Mouse (Mus musculus) CH12.LX (cell line): Measurements from ENCODE around the gene Banf1. TPM values are rescaled to one million over a fixed set of nuclear protein-coding genes. Genes with fewer than 3 reads are reported as not detected.

ENCODE experiments used
- DNase-seq: peaks from one replicate; pipeline ENCODE4 v3.0.0-alpha.2; 2013; ENCODE audit errors: extremely low read depth
- H3K27ac ChIP-seq: 2 replicates; pipeline ENCODE4 v1.5.1; 2012; ENCODE audit warnings: low read depth, mild to moderate bottlenecking, control low read depth, moderate library complexity; ENCODE audit not compliant: insufficient read depth
- H3K27me3 ChIP-seq: replicated peaks from 2 replicates; pipeline ENCODE3; 2012; ENCODE audit warnings: inconsistent platforms
- H3K36me3 ChIP-seq, 2 experiments: replicated peaks in 1 of 2; 2 replicates each; pipeline versions ENCODE3 to v1.6.1; 2012; ENCODE audit warnings: inconsistent platforms in 1 of 2, low read length in 1 of 2, mild to moderate bottlenecking in 1 of 2, mixed read lengths in 1 of 2, moderate library complexity in 1 of 2; ENCODE audit not compliant: control insufficient read depth in 1 of 2, insufficient read depth in 1 of 2
- H3K4me1 ChIP-seq, 2 experiments: 2 replicates each; pipeline ENCODE4 v1.6.1; 2012; ENCODE audit warnings: inconsistent platforms in 1 of 2, moderate library complexity in 1 of 2; ENCODE audit not compliant: insufficient read depth in 2 of 2, control insufficient read depth in 1 of 2
- H3K4me2 ChIP-seq: 2 replicates; pipeline ENCODE4 v1.6.1; 2012; ENCODE audit warnings: low read depth, mild to moderate bottlenecking, control low read depth; ENCODE audit not compliant: poor library complexity, insufficient read depth, severe bottlenecking
- H3K4me3 ChIP-seq, 3 experiments: fragments of 150-350 bp in 1 of 3; sonication (generic) in 1 of 3; replicated peaks in 1 of 3; 2 replicates each; pipeline versions ENCODE3 to v1.5.1; 2011 to 2012; ENCODE audit warnings: low read depth in 2 of 3, low read length in 2 of 3, mild to moderate bottlenecking in 2 of 3, moderate library complexity in 2 of 3, control low read depth in 1 of 3, improper control_type of control experiment in 1 of 3, inconsistent platforms in 1 of 3, mixed read lengths in 1 of 3; ENCODE audit not compliant: poor library complexity in 1 of 3
- H3K79me2 ChIP-seq: replicated peaks from 2 replicates; pipeline ENCODE4 v1.6.1; 2012; ENCODE audit warnings: mild to moderate bottlenecking, moderate library complexity; ENCODE audit not compliant: control insufficient read depth, poor library complexity, insufficient read depth, severe bottlenecking; ENCODE audit errors: extremely low read depth
- H3K9ac ChIP-seq: 2 replicates; pipeline ENCODE4 v1.6.1; 2012; ENCODE audit warnings: low read depth, mild to moderate bottlenecking, control low read depth, moderate library complexity; ENCODE audit not compliant: insufficient read depth
- H3K9me3 ChIP-seq: replicated peaks from 2 replicates; pipeline ENCODE3; 2012; ENCODE audit warnings: low read length, inconsistent platforms, mixed read lengths
- BHLHE40 ChIP-seq: IDR thresholded peaks from 2 replicates; pipeline ENCODE4 v1.6.1; 2011; ENCODE audit warnings: mild to moderate bottlenecking, low read depth, low read length, improper control_type of control experiment
- CTCF ChIP-seq, 2 experiments: IDR thresholded peaks in 1 of 2; conservative IDR thresholded peaks in 1 of 2; 2 replicates each; pipeline ENCODE4 v1.5.1; 2011 to 2012; ENCODE audit warnings: low read depth in 2 of 2, low read length in 2 of 2, improper control_type of control experiment in 1 of 2, inconsistent platforms in 1 of 2, mild to moderate bottlenecking in 1 of 2, moderate library complexity in 1 of 2
- E2F4 ChIP-seq: IDR thresholded peaks from 2 replicates; pipeline ENCODE4 v1.6.1; 2011; ENCODE audit warnings: low read depth, low read length, improper control_type of control experiment; ENCODE audit not compliant: insufficient replicate concordance
- ELF1 ChIP-seq: IDR thresholded peaks from 2 replicates; pipeline ENCODE4 v1.6.1; 2014; ENCODE audit warnings: low read depth, mild to moderate bottlenecking, inconsistent platforms, low read length, improper control_type of control experiment
- EP300 ChIP-seq: IDR thresholded peaks from 2 replicates; pipeline ENCODE4 v1.6.1; 2011; ENCODE audit warnings: low read length, improper control_type of control experiment
- HCFC1 ChIP-seq: IDR thresholded peaks from 2 replicates; pipeline ENCODE4 v1.6.1; 2012; ENCODE audit warnings: low read depth, mild to moderate bottlenecking, inconsistent platforms, low read length, improper control_type of control experiment
- IRF4 ChIP-seq: IDR thresholded peaks from 2 replicates; pipeline ENCODE4 v1.6.1; 2014; ENCODE audit warnings: low read depth, mild to moderate bottlenecking, inconsistent platforms, low read length, improper control_type of control experiment
- MAFK ChIP-seq: IDR thresholded peaks from 2 replicates; pipeline ENCODE4 v1.6.1; 2011; ENCODE audit warnings: low read length, improper control_type of control experiment; ENCODE audit not compliant: insufficient replicate concordance
- MXI1 ChIP-seq: IDR thresholded peaks from 2 replicates; pipeline ENCODE4 v1.6.1; 2011; ENCODE audit warnings: mild to moderate bottlenecking, low read depth, low read length, improper control_type of control experiment
- POLR2A ChIP-seq: IDR thresholded peaks from 2 replicates; pipeline ENCODE4 v1.6.1; 2011; ENCODE audit warnings: low read depth, mild to moderate bottlenecking, improper control_type of control experiment, low read length
- POLR2AphosphoS2 ChIP-seq: IDR thresholded peaks from 2 replicates; pipeline ENCODE4 v1.6.1; 2011; ENCODE audit warnings: low read depth, low read length, improper control_type of control experiment
- RCOR1 ChIP-seq: conservative IDR thresholded peaks from 2 replicates; pipeline ENCODE4 v1.6.1; 2012; ENCODE audit warnings: low read depth, mild to moderate bottlenecking, inconsistent platforms, low read length, improper control_type of control experiment
- SMC3 ChIP-seq: IDR thresholded peaks from 2 replicates; pipeline ENCODE4 v1.6.1; 2011; ENCODE audit warnings: low read depth, low read length, improper control_type of control experiment
- TCF12 ChIP-seq: IDR thresholded peaks from 2 replicates; pipeline ENCODE4 v1.6.1; 2014; ENCODE audit warnings: low read depth, mild to moderate bottlenecking, inconsistent platforms, low read length, improper control_type of control experiment
- USF2 ChIP-seq: conservative IDR thresholded peaks from 2 replicates; pipeline ENCODE4 v1.6.1; 2011; ENCODE audit warnings: low read depth, low read length, improper control_type of control experiment
- ZKSCAN1 ChIP-seq: IDR thresholded peaks from 2 replicates; pipeline ENCODE4 v1.6.1; 2012; ENCODE audit warnings: low read depth, inconsistent platforms, low read length, improper control_type of control experiment, borderline replicate concordance
- ZMIZ1 ChIP-seq: IDR thresholded peaks from 2 replicates; pipeline ENCODE4 v1.6.1; 2012; ENCODE audit warnings: low read depth, mild to moderate bottlenecking, inconsistent platforms, low read length, improper control_type of control experiment
- dilution Hi-C: fragments of 300-500 bp; cut with MboI; formaldehyde crosslinking; loops from 2 replicates; pipeline ENCODE4 v1.14.3; 2020; ENCODE audit warnings: low sequenced_read_pairs; ENCODE audit not compliant: extremely low pct_unique_long_range_greater_than_20kb, extremely low pct_ligation_motif_present
- in situ Hi-C: fragments of 300-500 bp; cut with MboI; formaldehyde crosslinking; loops from 3 replicates; pipeline ENCODE4 v1.14.3; 2019; ENCODE audit warnings: low sequenced_read_pairs, low pct_ligation_motif_present, low pct_unique_long_range_greater_than_20kb, mixed read lengths
- polyA plus RNA-seq: library from polyadenylated mRNA; unstranded; fragments of >175 nt; gene quantifications from 2 replicates; pipeline ENCODE4 v1.2.1, GENCODE M21; 2012; ENCODE audit warnings: low read depth; ENCODE audit not compliant: insufficient read length
- total RNA-seq, 2 experiments: library from RNA; depleted of rRNA; stranded (reverse); fragments of 300-350 nt in 1 of 2; fragments of >200 nt in 1 of 2; gene quantifications; 2 replicates each; pipeline ENCODE4 v1.2.3; 2012 to 2014

The Banf1 gene
- total and polyA plus RNA-seq, 3 experiments, result 176 to 450 (median 273) TPM

DNA sequence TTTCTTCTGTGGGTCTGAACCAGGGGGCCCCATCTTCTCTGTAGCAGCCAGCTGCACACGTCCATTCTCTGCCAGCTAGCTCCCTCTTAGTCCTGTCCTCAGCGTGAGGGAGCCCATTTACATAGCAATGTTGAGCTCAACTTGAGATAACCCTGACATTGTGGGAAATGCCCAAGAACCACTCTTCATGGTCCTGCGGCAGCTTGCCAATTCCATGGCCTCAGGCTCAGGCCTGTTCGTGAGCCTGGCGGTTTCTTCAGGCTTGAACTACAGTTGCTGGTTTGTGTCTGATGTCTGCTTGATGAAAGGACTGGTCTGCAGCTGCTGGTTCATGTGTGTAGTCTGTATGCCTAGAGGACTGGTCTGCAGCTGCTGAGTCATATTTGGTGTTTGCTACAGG, 32.2 kb downstream of the Banf1 start:
- TF ChIP-seq POLR2A, result no peak
- no peak for TF ChIP-seq MAFK
- TF ChIP-seq IRF4, result no peak
- no peak for TF ChIP-seq RCOR1
- no peak for TF ChIP-seq MXI1
- Histone ChIP-seq H3K4me1 (peaks cover 3 to 4% of the 10 kb centered on the region in 2 experiments; a peak in 2 of 4 replicates), H3K27me3 (no peaks in the 10 kb centered on the region), H3K9ac (no peak overlapping the region), H3K27ac (no peak overlapping the region), H3K4me3 (no peak overlapping the region), H3K36me3 (no peaks in the 10 kb centered on the region), H3K9me3 (no peaks in the 10 kb centered on the region), H3K4me2 (no peak overlapping the region), H3K79me2 (no peaks in the 10 kb centered on the region)
- dilution Hi-C loops (no loop called here), in situ Hi-C loops (loop anchor here (5.0 kb wide), 2 partner anchors 32 to 68 kb away; partner anchors contain the start of gene Tsga10ip)
- DNase-seq, result no peak

DNA sequence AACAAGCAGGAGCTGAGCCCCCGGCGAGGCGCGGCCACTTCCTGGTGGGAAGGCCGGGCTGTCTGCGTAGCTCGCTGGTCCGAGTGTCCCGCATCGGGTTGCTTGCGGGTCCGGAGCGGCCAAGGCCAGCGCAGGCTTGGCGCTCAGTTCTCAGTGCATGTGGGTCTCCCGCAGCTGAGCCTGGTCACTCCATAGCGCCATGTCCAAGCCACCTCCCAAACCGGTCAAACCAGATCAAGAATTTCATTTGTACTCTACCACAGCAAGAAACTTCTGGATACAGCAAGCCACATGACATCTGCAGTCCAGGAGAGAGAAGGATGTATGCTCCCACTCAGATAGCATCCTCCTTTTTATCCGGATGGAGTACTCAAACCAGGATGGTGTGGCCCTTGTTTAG, 39.0 kb downstream of the Banf1 start:
- no peak overlapping the region for H3K27ac ChIP-seq
- no peak overlapping the region for H3K9ac ChIP-seq
- H3K9me3 ChIP-seq, result no peaks in the 10 kb centered on the region
- no peaks in the 10 kb centered on the region for H3K79me2 ChIP-seq
- peaks cover 2% of the 10 kb centered on the region for H3K27me3 ChIP-seq
- dilution Hi-C loops, result no loop called here
- no peaks in the 10 kb centered on the region for H3K36me3 ChIP-seq
- peaks cover 6 to 7% of the 10 kb centered on the region in 2 experiments for H3K4me1 ChIP-seq
- no peak for TF ChIP-seq EP300
- no peak for TF ChIP-seq E2F4
- no peak for TF ChIP-seq TCF12
- no peak for TF ChIP-seq SMC3
- no peak for TF ChIP-seq ZKSCAN1
- TF ChIP-seq POLR2AphosphoS2, result no peak
- no peak for TF ChIP-seq BHLHE40
- no peak for TF ChIP-seq HCFC1
- TF ChIP-seq ZMIZ1, result no peak
- no peak for TF ChIP-seq CTCF (conservative IDR thresholded peaks at IDR 0.05 in 1 of 2, IDR thresholded peaks at IDR 0.05 in 1 of 2; ENCODE audit: low read depth in 2 of 2, low read length in 2 of 2)
- no peak for TF ChIP-seq POLR2A
- TF ChIP-seq ELF1, result no peak
- no peak for TF ChIP-seq USF2
- TF ChIP-seq MXI1, result no peak
- no peak overlapping the region for H3K4me3 ChIP-seq
- no peak for DNase-seq
- in situ Hi-C loops, result no loop called here
- H3K4me2 ChIP-seq, result no peak overlapping the region
